Comparison of ENCODE assay signal across 22 mouse cellular contexts in genomic region chr1:107584932-107585331, GRCm38 (mm10). TPM values are rescaled to one million over a fixed set of nuclear protein-coding genes. Genes with fewer than 3 reads are reported as not detected.
DNase-seq lines count a peak whose midpoint lies in the region; ATAC-seq and TF ChIP-seq lines count a peak whose summit lies in the region.
"Had no signal": no experiment of that assay in that cellular context is flagged by ENCODE, and none has a peak within 500 bp of the region (broad histone marks: within the 10 kb centered on the region; RNA-seq: fewer than 3 reads in every experiment).

No protein-coding gene starts in this region.

- TF ChIP-seq POLR2A in brain, embryonic 14.5 days (IDR thresholded peaks at IDR 0.05; ENCODE audit: borderline replicate concordance, extremely low read depth, insufficient read depth, insufficient read length, poor library complexity, severe bottlenecking), result no peak

- H3K9ac ChIP-seq in midbrain, embryonic 12.5 days (replicated peaks), result no peak overlapping the region
- no peak overlapping the region for H3K9ac ChIP-seq in midbrain, embryonic 15.5 days
- H3K9ac ChIP-seq in neural tube, embryonic 15.5 days (replicated peaks), result no peak overlapping the region
- no peak overlapping the region for H3K9ac ChIP-seq in stomach, postnatal 0 days (ENCODE audit: low read length)
- H3K9ac ChIP-seq: limb, embryonic 15.5 days; liver, embryonic 14.5 days; lung, embryonic 14.5 days had no signal

- H3K27ac ChIP-seq in midbrain, embryonic 12.5 days (replicated peaks), result no peak overlapping the region
- H3K27ac ChIP-seq in midbrain, embryonic 10.5 days (replicated peaks), result no peak overlapping the region
- H3K27ac ChIP-seq in midbrain, embryonic 15.5 days, result 0 out of 2 replicates have a peak overlapping the region, but pooled peaks have one; percentile 0
- no peak overlapping the region for H3K27ac ChIP-seq in neural tube, embryonic 15.5 days (replicated peaks)
- H3K27ac ChIP-seq in stomach, postnatal 0 days (replicated peaks), result no peak overlapping the region
- H3K27ac ChIP-seq: embryonic facial prominence, embryonic 10.5 days; limb, embryonic 15.5 days; liver, embryonic 14.5 days had no signal

- no peak for TF ChIP-seq CTCF in brain, embryonic 14.5 days (IDR thresholded peaks at IDR 0.05; ENCODE audit: borderline replicate concordance, extremely low read depth, insufficient read depth, insufficient read length)
- no peak for TF ChIP-seq CTCF in stomach, postnatal 0 days (IDR thresholded peaks at IDR 0.05; ENCODE audit: low read depth)

- peak; percentile 60; the same call in 1 of the 2 replicates for ATAC-seq in midbrain, embryonic 12.5 days (ENCODE audit: low FRiP score, low read depth)
- peak; percentile 88 for ATAC-seq in midbrain, embryonic 15.5 days (replicated peaks)
- ATAC-seq in neural tube, embryonic 15.5 days (ENCODE audit: low FRiP score), result peak; percentile 41; the same call in 1 of the 2 replicates
- no peak for ATAC-seq in stomach, postnatal 0 days (ENCODE audit: low FRiP score, low TSS enrichment)
- ATAC-seq: CD4-positive, CD25-positive, alpha-beta regulatory T cell, adult 4 months; forebrain, embryonic 16.5 days had no signal

- H3K4me3 ChIP-seq in midbrain, embryonic 12.5 days, result no peak overlapping the region
- no peak overlapping the region for H3K4me3 ChIP-seq in midbrain, embryonic 10.5 days
- no peak overlapping the region for H3K4me3 ChIP-seq in midbrain, embryonic 15.5 days
- no peak overlapping the region for H3K4me3 ChIP-seq in neural tube, embryonic 15.5 days (replicated peaks)
- no peak overlapping the region for H3K4me3 ChIP-seq in stomach, postnatal 0 days (ENCODE audit: low read depth, low read length)
- H3K4me3 ChIP-seq: embryonic facial prominence, embryonic 10.5 days; limb, embryonic 15.5 days; megakaryocyte, embryonic 14.5 days had no signal

- no peak overlapping the region for H3K4me2 ChIP-seq in midbrain, embryonic 12.5 days (replicated peaks)
- H3K4me2 ChIP-seq in midbrain, embryonic 15.5 days, result no peak overlapping the region
- H3K4me2 ChIP-seq in neural tube, embryonic 15.5 days, result no peak overlapping the region
- no peak overlapping the region for H3K4me2 ChIP-seq in stomach, postnatal 0 days (replicated peaks; ENCODE audit: low read depth)
- H3K4me2 ChIP-seq: limb, embryonic 15.5 days; lung, embryonic 14.5 days had no signal

- DNase-seq in midbrain, embryonic 10.5 days (ENCODE audit: low spot score), result no peak
- DNase-seq in brain, embryonic 14.5 days (ENCODE audit: low read depth), result peak; percentile 45
- no peak for DNase-seq in frontal cortex, postnatal 25 days (ENCODE audit: low spot score in 2 of 2)
- no peak for DNase-seq in stomach, postnatal 0 days (ENCODE audit: low spot score)
- DNase-seq: adrenal gland, postnatal 36 days; cerebellum, adult 11-12 months; cerebellum, postnatal 10 days; heart, postnatal 36 days; kidney, adult 8-10 months; kidney, postnatal 10 days; left cerebral cortex, postnatal 4 days; lung, embryonic 14.5 days; thymus, postnatal 14 days had no signal

- 74% methylated on average over 3 of the region's 3 CpGs for WGBS in midbrain, embryonic 12.5 days
- 92% methylated on average over 3 of the region's 3 CpGs for WGBS in midbrain, embryonic 10.5 days
- WGBS in midbrain, embryonic 15.5 days, result 46% methylated on average over 3 of the region's 3 CpGs
- 62% methylated on average over 3 of the region's 3 CpGs for WGBS in neural tube, embryonic 15.5 days
- 85% methylated on average over 3 of the region's 3 CpGs for WGBS in stomach, postnatal 0 days

- H3K4me1 ChIP-seq in midbrain, embryonic 12.5 days, result no peaks in the 10 kb centered on the region
- H3K4me1 ChIP-seq in midbrain, embryonic 10.5 days, result no peaks in the 10 kb centered on the region
- H3K4me1 ChIP-seq in midbrain, embryonic 15.5 days, result no peaks in the 10 kb centered on the region
- H3K4me1 ChIP-seq in neural tube, embryonic 15.5 days, result no peaks in the 10 kb centered on the region
- no peaks in the 10 kb centered on the region for H3K4me1 ChIP-seq in stomach, postnatal 0 days (replicated peaks; ENCODE audit: control insufficient read depth, insufficient read depth)
- H3K4me1 ChIP-seq: limb, embryonic 15.5 days had no signal

- H3K27me3 ChIP-seq in midbrain, embryonic 12.5 days, result no peaks in the 10 kb centered on the region
- H3K27me3 ChIP-seq in midbrain, embryonic 10.5 days (ENCODE audit: low read depth, poor library complexity, severe bottlenecking), result no peaks in the 10 kb centered on the region
- no peaks in the 10 kb centered on the region for H3K27me3 ChIP-seq in midbrain, embryonic 15.5 days (replicated peaks)
- no peaks in the 10 kb centered on the region for H3K27me3 ChIP-seq in neural tube, embryonic 15.5 days (replicated peaks)
- no peaks in the 10 kb centered on the region for H3K27me3 ChIP-seq in stomach, postnatal 0 days (ENCODE audit: control insufficient read depth, insufficient read depth, low read length)
- H3K27me3 ChIP-seq: limb, embryonic 15.5 days; megakaryocyte, embryonic 14.5 days had no signal

- no peaks in the 10 kb centered on the region for H3K36me3 ChIP-seq in midbrain, embryonic 12.5 days
- H3K36me3 ChIP-seq in midbrain, embryonic 10.5 days, result no peaks in the 10 kb centered on the region
- no peaks in the 10 kb centered on the region for H3K36me3 ChIP-seq in midbrain, embryonic 15.5 days (replicated peaks)
- no peaks in the 10 kb centered on the region for H3K36me3 ChIP-seq in neural tube, embryonic 15.5 days
- H3K36me3 ChIP-seq in stomach, postnatal 0 days (ENCODE audit: control insufficient read depth, insufficient read depth, low read length), result no peaks in the 10 kb centered on the region
- H3K36me3 ChIP-seq: embryonic facial prominence, embryonic 10.5 days; limb, embryonic 15.5 days had no signal

- H3K9me3 ChIP-seq in midbrain, embryonic 12.5 days, result no peaks in the 10 kb centered on the region
- no peaks in the 10 kb centered on the region for H3K9me3 ChIP-seq in midbrain, embryonic 10.5 days (replicated peaks)
- H3K9me3 ChIP-seq in midbrain, embryonic 15.5 days, result no peaks in the 10 kb centered on the region
- no peaks in the 10 kb centered on the region for H3K9me3 ChIP-seq in neural tube, embryonic 15.5 days (replicated peaks)
- no peaks in the 10 kb centered on the region for H3K9me3 ChIP-seq in stomach, postnatal 0 days (ENCODE audit: control insufficient read depth, low read length)
- H3K9me3 ChIP-seq: embryonic facial prominence, embryonic 10.5 days; limb, embryonic 15.5 days; megakaryocyte, embryonic 14.5 days had no signal

- TF ChIP-seq EP300 in stomach, postnatal 0 days (optimal IDR thresholded peaks at IDR 0.05), result no peak

RNA-seq across cellular contexts. Expression of gene Serpinb8, which starts 4.9 kb away (rescaled TPM):
- polyA plus RNA-seq in midbrain, embryonic 12.5 days (2016; fragmentation: Nextera tagmentation; extraction: Ambion mirVana), result 0.12 and 1.1 TPM in 2 replicates
- polyA plus RNA-seq in midbrain, embryonic 10.5 days (2016; fragmentation: Nextera tagmentation; extraction: Ambion mirVana), result 0.48 TPM in 2 replicates
- polyA plus RNA-seq in brain, embryonic 14.5 days (2012; rRNA removed), result 0.33 and 0.44 TPM in 2 replicates
- polyA plus RNA-seq in midbrain, embryonic 15.5 days (2015; fragmentation: Nextera tagmentation; extraction: Ambion mirVana), result 0.23 and 0.36 TPM in 2 replicates
- 0.33 and 0.84 TPM in 2 replicates for polyA plus RNA-seq in neural tube, embryonic 15.5 days (2015; fragmentation: Nextera tagmentation; extraction: Ambion mirVana)
- 34.6 and 37.4 TPM in 2 replicates for polyA plus RNA-seq in stomach, postnatal 0 days (2015; fragmentation: Nextera tagmentation; extraction: Ambion mirVana)
- polyA plus RNA-seq: CD4-positive, CD25-positive, alpha-beta regulatory T cell, adult 4 months had no signal

Comparison
In these comparisons a context has a peak if more than half of its experiments do, and no peak if none do; other contexts are left out.
1. RNA of gene Serpinb8, which starts 4.9 kb away (polyA plus RNA-seq): 34.6 to 37.4 TPM in stomach, postnatal 0 days; 0.12 to 1.1 TPM in midbrain, embryonic 12.5 days, 0.48 TPM in midbrain, embryonic 10.5 days, 0.33 to 0.44 TPM in brain, embryonic 14.5 days, 0.23 to 0.36 TPM in midbrain, embryonic 15.5 days and 0.33 to 0.84 TPM in neural tube, embryonic 15.5 days; every median in the first group is over 10 times any median in the second.